Mouse (Mus musculus) hematopoietic stem cell, adult 5-6 weeks (primary cell): ENCODE measurements at regions not wholly inside any gene's neighbourhood (a gene's known extent, or its start where the extent isn't known, plus 50 kb on each side); places are given as distances from the start of the nearest gene placed in this dataset.
A peak's percentile ranks its signal among the peaks of the same experiment; 100 is the strongest.

ENCODE experiments used
- ATAC-seq, 2 experiments: fragments of 125-278 bp in 1 of 2; replicated peaks in 1 of 2; 2 replicates each; pipeline ENCODE4 v1.8.0; 2016 to 2017; ENCODE audit warnings: inconsistent platforms in 2 of 2, mild to moderate bottlenecking in 2 of 2, moderate number of reproducible peaks in 2 of 2, low read depth in 1 of 2, moderate TSS enrichment in 1 of 2; ENCODE audit not compliant: low FRiP score in 2 of 2, poor library complexity in 2 of 2, severe bottlenecking in 2 of 2, insufficient read depth in 1 of 2, low TSS enrichment in 1 of 2

DNA sequence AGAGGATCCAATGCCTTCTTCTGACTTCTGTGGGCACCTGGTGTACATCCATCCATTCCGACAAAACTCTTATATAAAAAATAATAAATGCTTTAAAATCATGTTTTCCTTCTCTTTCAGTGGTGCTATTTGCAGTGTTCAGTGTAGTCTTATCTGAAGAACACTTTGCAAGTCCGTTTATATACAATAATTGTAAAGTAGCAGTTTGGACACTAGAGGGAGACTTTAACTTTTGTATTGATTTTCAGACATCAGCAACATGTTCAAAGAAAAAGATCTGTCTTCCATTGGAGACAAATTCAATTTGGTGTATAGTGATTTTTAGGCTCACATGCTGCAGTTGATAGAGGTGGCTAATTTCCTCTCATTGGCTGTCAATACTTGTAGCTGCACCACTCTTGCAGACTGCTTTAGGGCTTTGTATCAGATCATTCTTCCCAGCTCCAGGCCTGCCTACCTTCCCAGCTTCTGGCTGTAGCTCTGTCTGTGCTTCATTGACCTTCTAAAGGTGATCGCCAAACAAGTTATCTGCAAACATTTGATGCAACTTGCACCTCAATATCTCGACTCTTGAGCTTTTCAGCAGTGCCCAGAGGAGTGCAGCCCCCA lies 74.8 kb upstream of the Sult1c1 start:
- ATAC-seq, result no peak

DNA sequence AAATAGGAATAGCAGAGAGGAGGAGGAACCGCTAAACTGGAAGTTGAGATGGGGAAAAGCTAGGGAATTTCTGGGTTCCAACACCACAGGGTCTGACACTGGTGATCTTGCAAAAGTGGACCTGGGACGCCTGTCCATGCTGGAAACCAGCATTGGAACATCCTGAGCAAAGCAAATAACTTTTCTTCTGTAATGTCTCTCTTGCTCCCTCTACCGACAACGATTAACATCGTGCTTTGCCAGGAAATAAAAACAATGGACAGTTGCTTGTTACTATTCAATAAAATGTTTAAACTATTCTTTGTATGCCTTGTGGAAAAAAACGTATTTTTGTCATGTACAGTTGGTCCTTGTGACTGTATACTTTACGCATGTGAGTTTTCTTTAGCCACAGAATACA lies 70.8 kb upstream of the Sult1c1 start:
- ATAC-seq, result 0 out of 4 replicates have a peak, but pooled peaks of 1 of the 2 experiments have one; percentile 22
